Mouse (Mus musculus) megakaryocyte, embryonic 14.5 days (primary cell): ENCODE data around the gene Dexi. TPM values are rescaled to one million over a fixed set of nuclear protein-coding genes. Genes with fewer than 3 reads are reported as not detected.
A peak's percentile ranks its signal among the peaks of the same experiment; 100 is the strongest.

Experiments
- H3K27me3 ChIP-seq: replicated peaks from 2 replicates; pipeline ENCODE3; 2012; ENCODE audit warnings: inconsistent platforms
- H3K36me3 ChIP-seq: replicated peaks from 2 replicates; pipeline ENCODE3; 2012; ENCODE audit warnings: low read length, inconsistent platforms, mixed read lengths
- H3K4me1 ChIP-seq: 2 replicates; pipeline ENCODE4 v1.6.1; 2012; ENCODE audit warnings: inconsistent platforms
- H3K4me3 ChIP-seq: replicated peaks from 2 replicates; pipeline ENCODE3; 2012; ENCODE audit warnings: moderate library complexity, mild to moderate bottlenecking, inconsistent platforms
- H3K9me3 ChIP-seq: 2 replicates; pipeline ENCODE4 v1.6.1; 2012; ENCODE audit warnings: inconsistent platforms
- FLI1 ChIP-seq: IDR thresholded peaks from 2 replicates; pipeline ENCODE4 v1.6.1; 2012; ENCODE audit warnings: low read length, inconsistent platforms, mixed read lengths
- GATA1 ChIP-seq: IDR thresholded peaks from 3 replicates; pipeline ENCODE4 v1.6.1; 2012; ENCODE audit warnings: mixed read lengths, low read length, inconsistent platforms, borderline replicate concordance
- polyA plus RNA-seq: library from polyadenylated mRNA; stranded (reverse); fragments of >175 nt; gene quantifications from 2 replicates; pipeline ENCODE4 v1.2.3, GENCODE M21; 2012; ENCODE audit warnings: low replicate concordance; ENCODE audit not compliant: insufficient read depth

Dexi gene
- polyA plus RNA-seq, 1 experiment = 41.9 TPM

DNA sequence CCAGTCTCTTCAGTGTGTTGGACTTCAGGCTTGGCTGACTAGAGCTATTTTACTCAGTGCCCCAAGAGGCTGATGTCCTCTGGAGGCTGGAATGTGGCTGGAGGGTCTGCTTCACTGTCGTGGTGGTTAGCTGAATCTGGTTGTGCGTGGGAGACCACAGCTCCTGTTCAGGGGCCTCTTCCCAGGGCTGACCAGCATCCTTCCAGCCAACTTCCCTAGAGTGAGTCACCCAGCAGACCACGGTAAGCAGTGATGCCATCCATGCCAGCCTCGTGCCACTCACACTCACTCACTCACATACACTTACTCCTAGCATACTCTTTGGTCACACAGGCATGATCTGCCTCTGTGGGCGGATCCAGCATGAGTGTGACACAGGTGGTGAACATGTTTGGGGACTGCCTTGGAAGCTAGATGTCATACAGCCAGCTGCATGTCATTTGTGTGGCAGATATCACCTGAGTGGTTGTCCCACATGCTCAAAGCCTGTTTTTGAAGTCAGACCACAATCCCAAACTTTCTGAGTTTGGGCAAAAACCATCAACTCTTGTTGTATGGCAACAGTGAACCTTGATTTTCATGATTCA lies 27.0 kb upstream of the Dexi start:
- peaks cover 19% of the 10 kb centered on the region for H3K27me3 ChIP-seq
- no peak for TF ChIP-seq FLI1
- no peak for TF ChIP-seq GATA1
- H3K36me3 ChIP-seq = peaks cover 95% of the 10 kb centered on the region
- H3K9me3 ChIP-seq = no peaks in the 10 kb centered on the region
- peak overlapping the region; percentile 68 for H3K4me3 ChIP-seq
- H3K4me1 ChIP-seq = peaks cover 59% of the 10 kb centered on the region

DNA sequence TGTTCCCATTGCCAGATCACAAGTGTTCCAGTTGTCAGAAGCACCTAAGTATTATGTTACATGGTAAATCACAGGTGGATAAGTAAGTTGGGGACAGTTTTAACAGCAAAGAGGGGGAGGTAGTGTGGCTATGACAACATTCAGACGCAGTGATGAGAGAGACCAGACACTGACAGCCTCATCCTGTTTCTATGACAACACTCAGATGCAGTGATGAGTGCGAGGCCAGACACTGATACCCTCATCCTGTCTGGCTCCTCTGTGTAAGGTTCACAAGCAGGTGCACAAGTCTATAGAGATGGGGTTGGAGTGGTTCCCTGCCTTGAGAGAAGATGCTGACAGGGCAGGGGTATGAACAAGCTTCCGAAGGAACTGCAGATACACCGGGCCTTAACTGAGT lies 24.3 kb upstream of the Dexi start:
- H3K27me3 ChIP-seq = peaks cover 19% of the 10 kb centered on the region
- H3K9me3 ChIP-seq = no peaks in the 10 kb centered on the region
- TF ChIP-seq FLI1 = no peak
- TF ChIP-seq GATA1 = no peak
- H3K4me3 ChIP-seq = no peak overlapping the region
- H3K36me3 ChIP-seq = peaks cover 91% of the 10 kb centered on the region
- H3K4me1 ChIP-seq = peaks cover 43% of the 10 kb centered on the region

GRCm38 (mm10) chr16:10565278-10565885 lies 22.5 kb upstream of the Dexi start:
- peak overlapping the region; percentile 9 for H3K4me3 ChIP-seq
- no peaks in the 10 kb centered on the region for H3K9me3 ChIP-seq
- TF ChIP-seq FLI1 = no peak
- TF ChIP-seq GATA1 = no peak; the same call in 2 of the 3 replicates
- peaks cover 89% of the 10 kb centered on the region for H3K36me3 ChIP-seq
- peaks cover 45% of the 10 kb centered on the region for H3K4me1 ChIP-seq
- H3K27me3 ChIP-seq = peaks cover 19% of the 10 kb centered on the region

GRCm38 (mm10) chr16:10559991-10560390 lies 17.1 kb upstream of the Dexi start:
- H3K27me3 ChIP-seq = no peaks in the 10 kb centered on the region
- peaks cover 59% of the 10 kb centered on the region for H3K36me3 ChIP-seq

DNA sequence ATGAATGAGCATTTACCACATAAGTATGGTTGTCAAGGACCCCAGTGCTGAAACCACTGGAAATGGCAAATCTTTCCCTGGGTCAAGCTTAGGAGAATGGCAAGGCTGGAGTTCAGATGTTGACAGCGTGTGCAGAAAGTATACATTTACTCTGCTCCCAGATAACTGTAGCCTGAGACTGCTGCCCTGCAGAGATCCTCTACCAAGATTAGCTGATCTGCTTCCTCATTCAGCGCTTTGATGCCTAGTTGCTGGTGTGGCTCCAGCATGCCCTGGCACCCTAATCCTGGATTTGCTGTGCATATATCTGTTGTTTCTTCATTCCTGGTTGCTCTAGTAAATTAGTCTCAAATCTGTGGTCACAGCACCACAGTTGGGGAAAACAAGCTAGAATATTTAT lies 11.0 kb upstream of the Dexi start:
- H3K36me3 ChIP-seq = peaks cover 17% of the 10 kb centered on the region
- H3K4me1 ChIP-seq = peaks cover 60% of the 10 kb centered on the region
- no peaks in the 10 kb centered on the region for H3K27me3 ChIP-seq
- H3K9me3 ChIP-seq = no peaks in the 10 kb centered on the region
- no peak overlapping the region for H3K4me3 ChIP-seq
- TF ChIP-seq GATA1 (no peak), FLI1 (no peak)

More at GRCm38 (mm10) chr16:10559991-10560390, 17.1 kb upstream of the Dexi start:
- H3K4me3 ChIP-seq = no peak overlapping the region
- peaks cover 47% of the 10 kb centered on the region for H3K4me1 ChIP-seq
- H3K9me3 ChIP-seq = no peaks in the 10 kb centered on the region
- TF ChIP-seq GATA1 = no peak

- Histone ChIP-seq H3K9me3 (no peaks in the 10 kb centered on the region), H3K36me3 (peaks cover 24% of the 10 kb centered on the region), H3K4me3 (no peak overlapping the region), H3K27me3 (no peaks in the 10 kb centered on the region), H3K4me1 (peaks cover 59% of the 10 kb centered on the region)
- no peak for TF ChIP-seq FLI1
- no peak for TF ChIP-seq GATA1
Observed at GRCm38 (mm10) chr16:10551592-10551991, 8.7 kb upstream of the Dexi start.

DNA sequence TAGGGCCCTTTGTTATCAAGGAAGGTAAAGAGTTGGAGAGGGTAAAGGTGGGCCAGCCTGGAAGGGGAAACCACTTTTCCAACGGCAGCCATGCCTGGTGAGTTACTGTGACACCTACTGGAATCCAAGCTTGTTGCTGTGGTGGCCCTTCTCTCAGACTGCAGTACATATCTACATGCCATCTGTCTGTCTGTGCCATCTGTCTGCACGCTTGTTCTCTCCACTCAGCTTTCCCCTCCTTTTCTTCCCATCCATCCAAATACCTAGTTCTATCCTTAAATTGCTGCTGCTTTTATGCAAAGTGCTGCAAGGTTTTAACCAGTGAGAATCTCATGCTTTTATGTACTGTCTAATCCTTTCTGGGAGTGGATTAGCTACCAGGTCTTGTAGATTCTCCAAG lies 6.7 kb upstream of the Dexi start:
- Histone ChIP-seq H3K4me1 (peaks cover 55% of the 10 kb centered on the region), H3K27me3 (no peaks in the 10 kb centered on the region), H3K36me3 (peaks cover 19% of the 10 kb centered on the region), H3K4me3 (no peak overlapping the region), H3K9me3 (no peaks in the 10 kb centered on the region)
- no peak for TF ChIP-seq GATA1
- no peak for TF ChIP-seq FLI1

DNA sequence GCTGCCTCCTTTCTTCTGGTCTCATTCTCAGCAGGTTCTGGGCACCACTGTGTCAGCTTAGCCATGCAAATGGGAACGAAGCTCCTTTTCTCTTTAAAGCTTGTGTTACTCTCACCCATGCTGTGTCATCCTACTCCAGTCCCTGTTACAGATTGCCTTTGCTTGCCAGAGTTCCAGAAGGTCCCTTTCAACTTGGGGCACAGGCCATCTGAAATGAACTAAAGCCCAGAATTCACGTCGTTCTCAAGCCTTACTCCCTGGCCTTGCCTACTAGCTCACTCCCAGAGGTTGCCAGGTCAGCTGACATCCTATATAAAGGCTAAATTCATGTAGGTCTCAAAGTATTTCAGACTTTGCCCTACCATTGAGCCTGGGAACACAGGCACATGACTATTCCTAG lies 6.1 kb upstream of the Dexi start:
- Histone ChIP-seq H3K27me3 (no peaks in the 10 kb centered on the region), H3K36me3 (peaks cover 19% of the 10 kb centered on the region), H3K4me1 (peaks cover 57% of the 10 kb centered on the region), H3K9me3 (no peaks in the 10 kb centered on the region), H3K4me3 (no peak overlapping the region)
- TF ChIP-seq FLI1 = no peak
- no peak for TF ChIP-seq GATA1

DNA sequence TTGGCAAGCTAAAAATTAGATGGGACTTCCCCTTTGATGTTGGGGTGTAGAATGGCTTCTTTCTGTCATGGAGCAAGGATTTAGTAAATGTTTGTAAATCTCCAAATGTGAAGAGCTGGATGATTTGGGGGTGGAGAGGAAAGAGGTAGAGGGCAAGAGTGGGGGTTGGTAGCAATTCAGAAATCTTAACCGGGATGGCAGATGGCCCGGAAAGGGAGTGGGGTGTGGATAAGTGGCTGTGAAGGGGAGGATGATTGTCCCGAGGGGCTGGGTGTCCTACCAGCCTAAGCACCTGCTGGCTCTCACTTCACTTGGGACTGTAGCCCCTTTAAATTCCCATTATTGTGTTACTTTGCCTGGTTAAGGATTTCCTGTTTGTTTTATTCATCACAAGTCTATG lies 4.0 kb upstream of the Dexi start:
- TF ChIP-seq FLI1 (no peak), GATA1 (no peak)
- Histone ChIP-seq H3K4me1 (peaks cover 64% of the 10 kb centered on the region), H3K36me3 (peaks cover 19% of the 10 kb centered on the region), H3K27me3 (no peaks in the 10 kb centered on the region), H3K9me3 (no peaks in the 10 kb centered on the region), H3K4me3 (peak overlapping the region; percentile 18)

DNA sequence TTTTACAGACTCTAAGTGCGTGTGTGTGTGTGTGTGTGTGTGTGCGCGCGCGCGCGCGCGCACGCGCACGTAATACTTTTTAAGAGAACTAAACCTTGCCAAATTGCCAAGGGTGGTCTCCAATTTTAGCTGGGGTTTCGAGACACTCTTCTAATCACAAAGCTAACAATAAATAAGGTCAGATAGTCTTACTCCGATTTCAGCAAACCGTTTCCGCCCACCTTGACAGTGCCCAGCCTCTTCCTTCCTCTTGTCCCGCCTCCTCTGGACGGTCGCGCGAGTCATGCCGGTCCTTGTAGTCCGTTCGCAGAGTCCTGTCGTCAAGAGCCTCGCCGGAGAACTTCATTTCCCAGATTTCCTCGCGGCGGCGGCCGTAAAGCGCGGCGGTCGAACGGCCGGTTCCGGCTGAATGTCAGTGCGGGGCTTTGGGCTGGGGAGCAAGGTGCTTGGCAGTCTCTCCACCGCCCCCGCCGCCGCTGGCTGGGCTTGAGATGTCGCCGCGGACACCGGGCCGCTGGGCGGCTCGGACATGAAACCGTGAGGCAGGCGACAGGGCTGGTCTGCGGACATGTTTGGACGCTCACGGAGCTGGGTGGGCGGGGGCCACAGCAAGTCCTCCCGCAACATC lies 2.3 kb upstream of the Dexi start, which contains the start of gene Clec16a:
Clec16a (plus strand) TSS at position 345 of the 628 bp plus-strand sequence.
- no peaks in the 10 kb centered on the region for H3K9me3 ChIP-seq
- H3K36me3 ChIP-seq = peaks cover 22% of the 10 kb centered on the region
- H3K4me1 ChIP-seq = peaks cover 75% of the 10 kb centered on the region
- H3K27me3 ChIP-seq = no peaks in the 10 kb centered on the region
- TF ChIP-seq FLI1 = no peak
- TF ChIP-seq GATA1 = no peak
- H3K4me3 ChIP-seq = peak within 1 kb of the TSS; percentile 98
